Mouse (Mus musculus): ENCODE data around the gene Pcolce. TPM values are rescaled to one million over a fixed set of nuclear protein-coding genes. Genes with fewer than 3 reads are reported as not detected.
"Not testable (repeated sequence)": the region's sequence is repeated elsewhere in the genome, so short reads cannot be mapped to it uniquely, and the experiment has no call there.

Gene Pcolce
- polyA plus RNA-seq, 1 experiment = 0.09 TPM

DNA sequence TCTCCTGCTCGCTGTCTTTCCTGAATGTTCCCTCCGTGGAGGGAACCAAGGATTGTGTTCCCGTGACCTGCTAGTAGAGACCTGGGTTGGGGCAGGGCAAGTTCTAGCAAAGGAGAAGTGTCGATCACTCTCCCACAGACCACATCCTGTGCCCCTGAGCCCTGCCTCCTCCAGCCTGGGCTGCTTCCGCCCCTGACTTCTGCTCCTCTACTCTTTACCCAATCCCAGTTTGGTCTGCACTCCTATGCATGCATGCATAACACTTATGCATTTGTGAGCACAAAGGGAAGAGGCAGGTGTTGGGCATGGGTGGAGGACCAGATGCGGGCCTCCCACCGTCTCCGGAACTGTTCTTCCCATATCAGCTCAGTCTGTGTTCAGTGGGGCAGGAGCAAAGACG, 17.6 kb upstream of the Pcolce start:
- TF ChIP-seq GATA1 (IDR thresholded peaks at IDR 0.05; ENCODE audit: borderline replicate concordance, low read length) = no peak
- TF ChIP-seq FLI1 (IDR thresholded peaks at IDR 0.05; ENCODE audit: low read length) = 0 out of 2 replicates have a peak, but pooled peaks have one; percentile 39
- H3K4me1 ChIP-seq = peaks cover 69% of the 10 kb centered on the region
- H3K27me3 ChIP-seq (replicated peaks) = no peaks in the 10 kb centered on the region
- peaks cover 38% of the 10 kb centered on the region for H3K36me3 ChIP-seq (replicated peaks; ENCODE audit: low read length)
- H3K4me3 ChIP-seq (replicated peaks) = peak overlapping the region; percentile 100
- no peaks in the 10 kb centered on the region for H3K9me3 ChIP-seq

DNA sequence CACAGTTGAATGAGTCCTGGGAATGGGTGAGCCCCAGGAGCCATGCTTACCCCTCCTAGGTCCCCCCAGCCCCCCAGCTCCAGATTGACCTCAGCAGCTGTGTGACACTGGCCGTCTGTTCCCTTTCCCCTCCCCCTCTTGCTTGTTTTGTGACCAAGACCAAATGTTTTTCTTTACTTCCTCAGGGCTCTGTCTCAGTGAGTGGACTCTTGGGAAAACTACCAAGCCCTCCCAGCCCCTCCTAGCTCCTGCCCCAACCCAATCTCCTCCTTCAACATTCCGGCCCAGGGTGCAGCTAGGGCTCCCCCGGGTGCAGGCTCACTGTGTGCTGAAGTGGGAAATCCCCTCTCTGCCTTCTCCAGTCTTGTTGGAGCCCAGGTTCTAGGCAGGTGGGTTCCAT, 17.0 kb upstream of the Pcolce start:
- Histone ChIP-seq H3K36me3 (replicated peaks; ENCODE audit: low read length) (peaks cover 32% of the 10 kb centered on the region), H3K4me1 (peaks cover 69% of the 10 kb centered on the region)

DNA sequence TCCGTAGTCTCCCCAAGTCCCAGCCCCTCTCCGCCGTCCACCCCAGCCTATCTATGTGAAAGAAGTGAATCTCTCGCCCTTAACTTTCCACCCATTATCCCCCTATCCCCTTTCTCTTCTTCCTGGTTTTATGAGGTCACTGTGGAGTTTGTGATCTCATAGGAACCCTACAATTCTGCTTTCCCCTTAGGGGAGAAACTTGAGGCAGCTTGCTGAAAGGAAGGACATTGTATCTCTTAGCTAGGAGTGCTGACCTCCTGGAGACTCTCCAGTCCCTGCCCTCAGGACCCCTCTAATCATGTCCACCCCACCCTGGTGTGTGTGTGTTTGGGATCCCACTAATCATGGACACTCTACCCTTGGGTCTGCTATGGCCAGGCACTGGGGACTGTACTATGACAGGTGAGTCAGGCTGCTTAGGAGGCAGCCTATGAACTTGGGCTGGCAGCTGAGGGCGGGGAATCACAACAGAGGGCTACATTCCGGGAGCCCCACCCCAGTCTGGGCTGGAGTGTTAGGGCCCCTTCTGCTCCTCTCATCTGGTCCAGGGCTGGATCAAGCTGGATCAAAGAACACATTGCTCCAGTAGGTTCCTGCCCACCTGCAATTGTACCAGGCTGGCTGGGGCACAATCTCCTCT, 16.4 kb upstream of the Pcolce start:
- peaks cover 26% of the 10 kb centered on the region for H3K36me3 ChIP-seq (replicated peaks; ENCODE audit: low read length)
- H3K4me3 ChIP-seq (replicated peaks) = peak overlapping the region; percentile 100
- H3K4me1 ChIP-seq = peaks cover 64% of the 10 kb centered on the region
- no peaks in the 10 kb centered on the region for H3K9me3 ChIP-seq
- no peak for TF ChIP-seq FLI1 (IDR thresholded peaks at IDR 0.05; ENCODE audit: low read length)
- TF ChIP-seq GATA1 (IDR thresholded peaks at IDR 0.05; ENCODE audit: borderline replicate concordance, low read length) = no peak
- no peaks in the 10 kb centered on the region for H3K27me3 ChIP-seq (replicated peaks)

More for the DNA sequence above, 17.0 kb upstream of the Pcolce start:
- no peaks in the 10 kb centered on the region for H3K9me3 ChIP-seq
- TF ChIP-seq GATA1 (IDR thresholded peaks at IDR 0.05; ENCODE audit: borderline replicate concordance, low read length) (no peak), FLI1 (IDR thresholded peaks at IDR 0.05; ENCODE audit: low read length) (no peak)
- H3K27me3 ChIP-seq (replicated peaks) = no peaks in the 10 kb centered on the region
- peak overlapping the region; percentile 100 for H3K4me3 ChIP-seq (replicated peaks)

DNA sequence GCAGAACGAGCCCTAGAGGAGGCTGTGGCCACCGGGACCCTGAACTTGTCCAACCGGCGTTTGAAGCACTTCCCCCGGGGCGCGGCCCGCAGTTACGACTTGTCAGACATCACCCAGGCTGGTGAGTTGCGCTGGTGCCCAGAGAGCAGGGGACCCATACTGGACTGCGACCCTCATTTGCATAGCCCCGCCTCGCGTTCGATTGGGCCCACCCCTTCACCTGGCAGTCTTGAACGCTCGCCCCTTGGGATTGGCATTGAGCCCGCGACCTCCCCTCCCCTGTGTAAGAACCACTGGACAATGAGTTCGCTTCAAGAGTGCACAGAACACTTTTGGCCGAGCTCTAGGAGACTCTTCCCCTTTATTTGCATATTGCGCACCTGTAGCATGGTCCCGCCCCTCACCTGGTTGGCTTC, 15.7 kb upstream of the Pcolce start:
- Histone ChIP-seq H3K4me3 (replicated peaks) (peak overlapping the region; percentile 100), H3K4me1 (peaks cover 69% of the 10 kb centered on the region), H3K27me3 (replicated peaks) (no peaks in the 10 kb centered on the region), H3K9me3 (no peaks in the 10 kb centered on the region), H3K36me3 (replicated peaks; ENCODE audit: low read length) (peaks cover 21% of the 10 kb centered on the region)
- TF ChIP-seq FLI1 (IDR thresholded peaks at IDR 0.05; ENCODE audit: low read length) = no peak
- TF ChIP-seq GATA1 (IDR thresholded peaks at IDR 0.05; ENCODE audit: borderline replicate concordance, low read length) = no peak

DNA sequence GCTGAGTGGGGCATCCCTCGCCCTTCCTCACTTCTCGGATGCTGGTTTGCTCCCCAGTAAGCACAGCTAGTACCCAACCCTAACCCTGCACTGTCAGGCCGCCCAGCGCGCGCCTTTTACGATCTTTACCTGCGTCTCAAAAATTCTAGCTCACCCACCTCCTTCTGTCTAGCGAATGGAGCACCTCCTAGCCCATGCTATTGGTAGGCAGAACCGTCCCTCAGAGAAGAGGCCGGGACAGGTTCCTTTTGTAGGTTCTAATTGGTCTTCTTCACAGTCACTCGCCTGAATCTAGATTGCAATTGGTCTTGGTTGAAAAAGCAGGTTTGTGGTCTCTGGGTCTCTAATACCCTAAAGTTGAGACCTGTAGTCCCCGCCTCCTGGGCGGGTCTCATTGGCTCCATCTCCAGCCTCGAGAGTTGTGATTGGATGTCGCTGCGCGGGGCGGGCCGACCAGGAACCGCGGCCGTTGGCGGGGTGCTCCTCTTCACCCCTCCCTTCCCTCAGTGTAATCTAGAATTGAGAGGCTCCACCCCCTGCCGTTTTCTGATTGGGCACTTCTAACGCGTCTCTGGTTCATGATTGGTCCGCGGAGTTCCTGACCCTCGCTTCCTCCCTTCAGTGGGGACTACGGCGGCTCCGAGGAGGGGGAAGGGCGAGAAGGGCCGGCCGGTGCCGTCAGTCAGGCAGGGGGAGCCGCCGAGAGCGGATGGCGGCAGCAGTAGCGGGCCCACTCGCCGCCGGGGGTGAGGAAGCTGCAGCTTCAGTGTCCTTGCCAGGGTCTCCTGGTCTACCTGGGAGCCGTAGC, 15.1 kb upstream of the Pcolce start, which contains the start of the genes Fbxo24, Lrch4 and Gm20605:
Gene Fbxo24 (minus strand): TSS at position 505 of the 808 bp plus-strand sequence.
Gene Lrch4 (plus strand): TSS at position 624 of the 808 bp plus-strand sequence.
Gene Gm20605 (plus strand): TSS at position 678 of the 808 bp plus-strand sequence.
- H3K4me3 ChIP-seq (replicated peaks) = peak within 1 kb of the TSS; percentile 100
- peaks cover 67% of the 10 kb centered on the region for H3K4me1 ChIP-seq
- no peaks in the 10 kb centered on the region for H3K27me3 ChIP-seq (replicated peaks)
- TF ChIP-seq FLI1 (IDR thresholded peaks at IDR 0.05; ENCODE audit: low read length) (no peak), GATA1 (IDR thresholded peaks at IDR 0.05; ENCODE audit: borderline replicate concordance, low read length) (no peak)
- H3K36me3 ChIP-seq (replicated peaks; ENCODE audit: low read length) = peaks cover 15% of the 10 kb centered on the region
- H3K9me3 ChIP-seq = no peaks in the 10 kb centered on the region

DNA sequence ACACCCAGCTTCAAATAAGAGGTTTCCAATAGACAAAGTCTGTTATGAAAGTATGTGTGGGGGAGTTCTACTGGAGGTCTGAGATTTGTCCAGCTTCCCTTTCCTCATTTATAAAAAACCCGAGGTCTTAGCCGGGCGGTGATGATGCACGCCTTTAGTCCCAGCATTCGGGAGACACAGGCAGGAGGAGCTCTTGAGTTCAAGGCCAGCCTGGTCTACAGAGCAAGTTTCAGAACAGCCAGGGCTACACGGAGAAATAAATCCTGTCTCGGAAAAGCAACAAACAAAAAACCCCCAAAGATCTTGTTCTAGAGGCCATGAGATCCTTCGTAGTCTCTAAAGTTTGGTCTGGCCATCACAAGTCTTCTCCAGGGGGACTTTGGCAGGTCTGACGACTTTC, 14.4 kb upstream of the Pcolce start:
- Histone ChIP-seq H3K9me3 (peaks cover 2% of the 10 kb centered on the region; the same call in 1 of the 2 replicates), H3K36me3 (replicated peaks; ENCODE audit: low read length) (peaks cover 8% of the 10 kb centered on the region), H3K4me1 (peaks cover 60% of the 10 kb centered on the region), H3K27me3 (replicated peaks) (peaks cover 2% of the 10 kb centered on the region), H3K4me3 (replicated peaks) (peak overlapping the region; percentile 100)
- TF ChIP-seq FLI1 (IDR thresholded peaks at IDR 0.05; ENCODE audit: low read length) (no peak), GATA1 (IDR thresholded peaks at IDR 0.05; ENCODE audit: borderline replicate concordance, low read length) (no peak)

DNA sequence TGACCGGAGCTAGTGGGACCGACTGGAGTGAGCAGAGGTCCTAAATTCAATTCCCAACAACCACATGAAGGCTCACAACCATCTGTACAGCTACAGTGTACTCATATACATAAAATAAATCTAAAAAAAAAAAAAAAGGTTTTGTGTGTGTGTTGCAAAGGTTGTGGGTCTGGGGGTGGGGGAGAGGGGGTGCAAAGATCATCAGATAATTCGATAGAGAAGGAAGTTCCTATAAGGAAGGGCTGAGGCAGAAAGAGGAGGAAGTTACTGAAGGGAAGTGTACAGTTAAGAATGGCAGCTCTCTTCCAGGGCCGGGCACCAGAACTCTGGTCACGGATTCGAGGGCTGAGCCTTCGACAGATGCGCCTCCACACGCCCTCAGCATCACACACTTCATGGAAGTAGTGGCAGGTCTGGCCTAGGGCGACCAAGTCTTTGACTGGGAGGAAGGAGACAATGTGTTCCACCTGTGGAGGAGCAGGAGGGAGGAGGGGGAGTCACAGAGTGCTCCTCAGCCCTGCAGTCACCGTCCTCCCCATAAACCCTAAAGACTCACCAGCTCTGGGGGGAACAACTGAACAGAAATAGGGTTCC, 10.4 kb upstream of the Pcolce start:
- H3K4me3 ChIP-seq (replicated peaks) = peak overlapping the region; percentile 42
- peaks cover 4% of the 10 kb centered on the region; the same call in 1 of the 2 replicates for H3K9me3 ChIP-seq
- H3K27me3 ChIP-seq (replicated peaks) = peaks cover 20% of the 10 kb centered on the region
- no peak for TF ChIP-seq FLI1 (IDR thresholded peaks at IDR 0.05; ENCODE audit: low read length)
- TF ChIP-seq GATA1 (IDR thresholded peaks at IDR 0.05; ENCODE audit: borderline replicate concordance, low read length) = no peak
- H3K36me3 ChIP-seq (replicated peaks; ENCODE audit: low read length) = no peaks in the 10 kb centered on the region
- peaks cover 29% of the 10 kb centered on the region for H3K4me1 ChIP-seq

DNA sequence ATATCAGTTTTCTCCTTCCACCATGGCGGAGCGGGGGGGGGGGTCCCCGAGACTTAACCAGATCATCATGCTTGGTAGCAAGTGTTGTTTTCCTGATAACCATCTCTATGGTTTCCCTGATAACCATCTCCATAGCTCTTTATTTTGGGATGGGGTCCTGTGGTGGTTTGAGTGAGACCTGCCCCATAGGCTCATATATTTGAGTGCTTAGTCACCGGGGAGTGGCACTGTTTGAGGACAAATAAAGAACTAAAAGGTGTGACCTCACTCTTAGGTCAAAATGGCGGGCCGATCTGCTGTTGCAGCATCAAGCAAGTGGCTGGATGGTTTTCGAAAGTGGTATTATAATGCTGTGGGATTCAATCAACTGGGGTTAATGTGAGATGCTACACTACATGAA, 1.8 kb upstream of the Pcolce start:
- peaks cover 32% of the 10 kb centered on the region for H3K4me1 ChIP-seq
- H3K36me3 ChIP-seq (replicated peaks; ENCODE audit: low read length) = peaks cover 10% of the 10 kb centered on the region
- peaks cover 35% of the 10 kb centered on the region for H3K27me3 ChIP-seq (replicated peaks)
- H3K4me3 ChIP-seq (replicated peaks) = no peak overlapping the region
- H3K9me3 ChIP-seq = no peaks in the 10 kb centered on the region
- TF ChIP-seq FLI1 (IDR thresholded peaks at IDR 0.05; ENCODE audit: low read length) = no peak
- no peak for TF ChIP-seq GATA1 (IDR thresholded peaks at IDR 0.05; ENCODE audit: borderline replicate concordance, low read length)

DNA sequence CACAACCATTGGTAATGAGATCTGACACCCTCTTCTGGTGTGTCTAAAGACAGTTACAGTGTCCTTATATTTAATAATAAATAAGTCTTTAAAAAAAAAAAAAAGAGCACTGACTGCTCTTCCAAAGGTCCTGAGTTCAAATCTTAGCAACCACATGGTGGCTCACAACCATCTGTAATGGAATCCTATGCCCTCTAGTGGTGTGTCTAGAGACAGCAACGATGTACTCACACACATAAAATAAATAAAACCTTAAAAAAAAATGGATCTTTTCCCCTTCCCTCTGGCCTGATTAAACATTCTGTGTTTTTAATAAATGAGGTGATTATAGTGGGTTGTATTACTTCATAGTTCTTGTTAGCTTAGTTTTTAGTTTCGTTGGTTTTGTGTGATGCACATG, 1.3 kb upstream of the Pcolce start:
- H3K4me3 ChIP-seq (replicated peaks); H3K36me3 ChIP-seq (replicated peaks; ENCODE audit: low read length); H3K9me3 ChIP-seq: not testable (repeated sequence)
- peaks cover 33% of the 10 kb centered on the region for H3K27me3 ChIP-seq (replicated peaks)
- H3K4me1 ChIP-seq = peaks cover 36% of the 10 kb centered on the region

All from megakaryocyte, embryonic 14.5 days (primary cell).